Comparison of ENCODE assay signal across 9 mouse cellular contexts in genomic region chrX:60892801-60893681, GRCm38 (mm10). TPM values are rescaled to one million over a fixed set of nuclear protein-coding genes. Genes with fewer than 3 reads are reported as not detected.
A peak's percentile ranks its signal among the peaks of the same experiment; 100 is the strongest.
DNase-seq lines count a peak whose midpoint lies in the region; ATAC-seq and TF ChIP-seq lines count a peak whose summit lies in the region.
"Had no signal": no experiment of that assay in that cellular context is flagged by ENCODE, and none has a peak within 500 bp of the region (broad histone marks: within the 10 kb centered on the region; RNA-seq: fewer than 3 reads in every experiment).

Sox3 (minus strand) TSS chrX:60893430.

- no peak for TF ChIP-seq CTCF in cerebellum, adult 2 months (IDR thresholded peaks at IDR 0.05; ENCODE audit: borderline replicate concordance, insufficient read depth, low read depth, low read length)
- no peak for TF ChIP-seq CTCF in olfactory bulb, adult 2 months (IDR thresholded peaks at IDR 0.05; ENCODE audit: insufficient read depth, low read depth, low read length)

- H3K4me3 ChIP-seq in cerebellum, adult 2 months (replicated peaks; ENCODE audit: insufficient read depth, low read depth, low read length), result peak within 1 kb of the TSS; percentile 49
- peak within 1 kb of the TSS; percentile 89 for H3K4me3 ChIP-seq in megakaryocyte, embryonic 14.5 days (replicated peaks)
- peak within 1 kb of the TSS; percentile 49 for H3K4me3 ChIP-seq in limb, embryonic 10.5 days
- H3K4me3 ChIP-seq in olfactory bulb, adult 2 months (ENCODE audit: insufficient read depth, low read depth, low read length), result peak within 1 kb of the TSS; percentile 69

- H3K9me3 ChIP-seq in megakaryocyte, embryonic 14.5 days, result peaks cover 40% of the 10 kb centered on the region
- no peaks in the 10 kb centered on the region for H3K9me3 ChIP-seq in limb, embryonic 10.5 days (replicated peaks)

- ATAC-seq in megakaryocyte, adult 5-6 weeks (ENCODE audit: poor library complexity, severe bottlenecking), result no peak

- H3K27me3 ChIP-seq in cerebellum, adult 2 months (ENCODE audit: control insufficient read depth, insufficient read depth, low read length), result peaks cover 8% of the 10 kb centered on the region; the same call in 1 of the 2 replicates
- H3K27me3 ChIP-seq in megakaryocyte, embryonic 14.5 days (replicated peaks), result peaks cover 92% of the 10 kb centered on the region
- peaks cover 100% of the 10 kb centered on the region for H3K27me3 ChIP-seq in limb, embryonic 10.5 days (ENCODE audit: low read depth, poor library complexity, severe bottlenecking)

- DNase-seq in cerebellum, adult 2 months, result no peak
- DNase-seq in cerebellum, adult 8-10 months, result no peak
- peak; percentile 33 for DNase-seq in limb, embryonic 10.5 days (ENCODE audit: low spot score)
- no peak for DNase-seq in cerebellum, postnatal 36 days
- DNase-seq in c-Kit-positive CD71-positive TER-119-positive erythroid progenitor cells, embryonic 14.5 days (ENCODE audit: low spot score), result no peak

- H3K4me1 ChIP-seq in cerebellum, adult 2 months (ENCODE audit: control insufficient read depth, insufficient read depth, low read length), result no peaks in the 10 kb centered on the region
- H3K4me1 ChIP-seq in megakaryocyte, embryonic 14.5 days, result peaks cover 18% of the 10 kb centered on the region
- peaks cover 9% of the 10 kb centered on the region; the same call in 1 of the 2 replicates for H3K4me1 ChIP-seq in limb, embryonic 10.5 days
- peaks cover 12% of the 10 kb centered on the region for H3K4me1 ChIP-seq in olfactory bulb, adult 2 months (ENCODE audit: control insufficient read depth, insufficient read depth, low read length)

- no peaks in the 10 kb centered on the region for H3K36me3 ChIP-seq in megakaryocyte, embryonic 14.5 days (replicated peaks; ENCODE audit: low read length)
- H3K36me3 ChIP-seq in limb, embryonic 10.5 days, result no peaks in the 10 kb centered on the region

- H3K27ac ChIP-seq in cerebellum, adult 2 months (ENCODE audit: insufficient read depth, low read length), result no peak within 1 kb of the TSS
- H3K27ac ChIP-seq in limb, embryonic 10.5 days, result no peak within 1 kb of the TSS
- no peak within 1 kb of the TSS for H3K27ac ChIP-seq in olfactory bulb, adult 2 months (ENCODE audit: insufficient read depth, low read depth, low read length)

- 10% methylated on average over 85 of the region's 92 CpGs for WGBS in cerebellum, adult 2 months
- WGBS in limb, embryonic 10.5 days, result 17% methylated on average over 66 of the region's 92 CpGs
- WGBS in olfactory bulb, adult 2 months, result 22% methylated on average over 91 of the region's 92 CpGs

- no peak for TF ChIP-seq POLR2A in cerebellum, adult 2 months (IDR thresholded peaks at IDR 0.05; ENCODE audit: borderline replicate concordance, insufficient read depth, low read length)
- no peak for TF ChIP-seq POLR2A in olfactory bulb, adult 2 months (IDR thresholded peaks at IDR 0.05; ENCODE audit: insufficient read depth, low read depth, low read length)

RNA-seq across cellular contexts. Expression of gene Sox3, which starts in this region (rescaled TPM):
- 1.1 and 1.3 TPM in 2 replicates for polyA plus RNA-seq in cerebellum, adult 2 months (2012; rRNA removed)
- polyA plus RNA-seq in megakaryocyte, embryonic 14.5 days (2012; ENCODE audit: insufficient read depth, low replicate concordance), result not detected in 2 replicates
- total RNA-seq in megakaryocyte, adult 5-6 weeks (2015), result not detected in 2 replicates
- total RNA-seq in megakaryocyte, adult 5-6 weeks (2017), result not detected in 2 replicates
- polyA plus RNA-seq in limb, embryonic 10.5 days (2016; fragmentation: Nextera tagmentation; extraction: Ambion mirVana), result not detected in 2 replicates
- not detected in 2 replicates for polyA plus RNA-seq in olfactory bulb, adult 2 months (2012; ENCODE audit: insufficient read depth, insufficient read length, low replicate concordance, missing spikeins)
- total RNA-seq: common myeloid progenitor, adult 5-6 weeks had no signal

Comparison
In these comparisons a context has a peak if more than half of its experiments do, and no peak if none do; other contexts are left out.
1. Peak in DNase-seq and H3K4me3 ChIP-seq in limb, embryonic 10.5 days; RNA of the gene not detected or under 1 TPM.